Mouse (Mus musculus): Measurements from ENCODE around the gene Ttll4. TPM values are rescaled to one million over a fixed set of nuclear protein-coding genes. Genes with fewer than 3 reads are reported as not detected.

Gene Ttll4
- polyA plus RNA-seq (2014; fragmentation: Nextera tagmentation; extraction: Ambion mirVana), result 54.8 and 68.5 TPM in 2 replicates

DNA sequence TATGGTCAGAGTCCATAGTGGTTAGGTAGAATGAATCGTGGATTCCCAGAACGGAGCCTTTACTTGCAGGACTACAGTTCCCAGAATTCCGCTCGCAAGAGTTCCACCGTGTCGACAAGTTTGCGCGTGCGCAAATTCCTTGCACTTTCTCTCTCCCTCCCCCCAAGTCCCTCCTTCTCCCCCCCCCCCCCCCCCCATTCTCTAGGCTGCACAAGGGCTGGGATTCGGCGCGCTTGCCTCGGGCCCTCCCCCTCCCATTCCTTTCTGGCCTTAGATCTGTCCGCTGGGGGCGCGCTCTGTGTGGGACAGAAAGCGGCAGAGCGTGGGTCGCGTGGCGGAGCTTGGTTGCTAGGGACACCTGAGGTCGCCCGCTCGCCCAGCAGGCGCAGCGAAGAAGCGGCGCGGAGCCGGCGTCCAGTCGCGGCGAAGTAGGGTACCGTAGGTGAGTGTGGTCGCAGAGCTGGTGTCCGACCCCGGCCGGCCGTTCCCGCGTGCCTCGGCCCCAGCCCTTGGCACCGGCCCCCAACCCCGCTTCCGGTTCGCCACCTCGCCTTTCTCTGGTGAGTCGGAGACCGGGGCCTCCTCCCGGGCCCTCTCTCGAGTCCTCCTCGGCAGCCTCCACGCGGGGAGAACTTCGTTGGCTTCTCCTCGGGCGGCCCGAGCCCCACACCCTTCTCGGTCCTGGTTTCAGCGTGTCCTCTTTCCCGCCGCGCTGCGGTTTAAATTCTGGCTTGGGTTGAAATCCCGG, at the start of gene Ttll4:
Gene Ttll4, plus strand, starts transcription at position 298 of the 748 bp plus-strand sequence.
- Histone ChIP-seq H3K9me3 (ENCODE audit: control insufficient read depth, low read length) (no peaks in the 10 kb centered on the region), H3K36me3 (ENCODE audit: control insufficient read depth, insufficient read depth, low read length) (no peaks in the 10 kb centered on the region), H3K4me2 (ENCODE audit: low read depth, low read length, severe bottlenecking) (peak within 1 kb of the TSS; percentile 67), H3K27ac (ENCODE audit: low read depth, low read length) (peak within 1 kb of the TSS; percentile 43), H3K4me3 (ENCODE audit: low read depth, low read length) (peak within 1 kb of the TSS; percentile 59), H3K4me1 (replicated peaks; ENCODE audit: control insufficient read depth, insufficient read depth, low read length) (0 out of 2 replicates have a peak, but pooled peaks cover 1% of the 10 kb centered on the region), H3K9ac (ENCODE audit: low read length) (peak within 1 kb of the TSS; percentile 77), H3K27me3 (ENCODE audit: control insufficient read depth, insufficient read depth, low read length) (no peaks in the 10 kb centered on the region)
- ATAC-seq (replicated peaks; ENCODE audit: low FRiP score) (peak; percentile 98), DNase-seq (ENCODE audit: low spot score) (peak; percentile 98)
- WGBS, result 1% methylated on average over 66 of the region's 66 CpGs

DNA sequence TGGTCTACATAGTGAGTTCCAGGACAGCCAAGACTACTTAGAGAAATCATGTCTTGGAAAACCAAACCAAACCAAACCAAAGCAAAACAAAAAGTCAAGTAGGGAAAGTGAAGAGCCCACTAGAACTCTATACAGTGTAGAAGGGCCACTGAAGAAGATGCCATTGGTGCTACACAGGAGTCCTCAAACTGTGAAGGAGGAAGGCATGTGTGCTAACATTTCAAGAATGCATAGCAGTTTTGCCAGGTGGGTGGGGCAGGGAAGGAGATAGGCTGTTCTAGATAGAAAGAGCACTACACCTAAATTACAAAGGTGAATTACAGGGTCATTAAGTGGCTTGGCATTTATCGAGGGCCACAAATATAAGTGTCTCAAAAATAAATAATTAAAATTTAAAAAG, 37.4 kb upstream of the Ttll4 start:
- Histone ChIP-seq H3K4me1 (replicated peaks; ENCODE audit: control insufficient read depth, insufficient read depth, low read length) (no peaks in the 10 kb centered on the region), H3K9ac (ENCODE audit: low read length) (no peak overlapping the region), H3K27me3 (ENCODE audit: control insufficient read depth, insufficient read depth, low read length) (no peaks in the 10 kb centered on the region), H3K36me3 (ENCODE audit: control insufficient read depth, insufficient read depth, low read length) (no peaks in the 10 kb centered on the region), H3K4me2 (ENCODE audit: low read depth, low read length, severe bottlenecking) (no peak overlapping the region), H3K9me3 (ENCODE audit: control insufficient read depth, low read length) (no peaks in the 10 kb centered on the region), H3K4me3 (ENCODE audit: low read depth, low read length) (no peak overlapping the region), H3K27ac (ENCODE audit: low read depth, low read length) (no peak overlapping the region)
- WGBS, result 97% methylated on average over 1 of the region's 1 CpGs
- DNase-seq (ENCODE audit: low spot score) (no peak), ATAC-seq (replicated peaks; ENCODE audit: low FRiP score) (no peak)

DNA sequence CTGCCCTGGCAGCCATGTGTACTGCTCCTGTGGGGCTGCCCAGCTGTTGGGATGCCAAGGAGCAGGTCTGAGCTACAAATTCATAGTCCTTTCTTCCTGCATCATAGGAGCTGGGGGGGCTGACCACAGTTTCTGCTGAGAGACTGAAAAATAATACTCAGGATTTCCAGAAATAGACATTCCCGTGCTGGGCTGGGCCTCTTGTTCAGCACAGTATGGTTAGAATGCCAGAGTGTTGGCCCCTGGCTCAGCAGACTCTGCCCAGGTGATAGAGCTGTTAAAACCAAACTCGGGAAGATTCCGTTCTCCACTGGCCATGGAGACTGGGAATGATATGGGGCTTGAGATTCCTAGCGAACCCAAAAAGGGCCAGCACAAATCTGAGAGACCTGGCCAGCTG, 35.5 kb upstream of the Ttll4 start:
- H3K9ac ChIP-seq (ENCODE audit: low read length), result no peak overlapping the region
- no peaks in the 10 kb centered on the region for H3K27me3 ChIP-seq (ENCODE audit: control insufficient read depth, insufficient read depth, low read length)
- H3K27ac ChIP-seq (ENCODE audit: low read depth, low read length), result no peak overlapping the region
- no peaks in the 10 kb centered on the region for H3K9me3 ChIP-seq (ENCODE audit: control insufficient read depth, low read length)
- DNase-seq (ENCODE audit: low spot score), result no peak
- 89% methylated on average over 4 of the region's 4 CpGs for WGBS
- no peak overlapping the region for H3K4me2 ChIP-seq (ENCODE audit: low read depth, low read length, severe bottlenecking)
- no peaks in the 10 kb centered on the region for H3K36me3 ChIP-seq (ENCODE audit: control insufficient read depth, insufficient read depth, low read length)
- H3K4me1 ChIP-seq (replicated peaks; ENCODE audit: control insufficient read depth, insufficient read depth, low read length), result no peaks in the 10 kb centered on the region
- no peak overlapping the region for H3K4me3 ChIP-seq (ENCODE audit: low read depth, low read length)
- no peak for ATAC-seq (replicated peaks; ENCODE audit: low FRiP score)

DNA sequence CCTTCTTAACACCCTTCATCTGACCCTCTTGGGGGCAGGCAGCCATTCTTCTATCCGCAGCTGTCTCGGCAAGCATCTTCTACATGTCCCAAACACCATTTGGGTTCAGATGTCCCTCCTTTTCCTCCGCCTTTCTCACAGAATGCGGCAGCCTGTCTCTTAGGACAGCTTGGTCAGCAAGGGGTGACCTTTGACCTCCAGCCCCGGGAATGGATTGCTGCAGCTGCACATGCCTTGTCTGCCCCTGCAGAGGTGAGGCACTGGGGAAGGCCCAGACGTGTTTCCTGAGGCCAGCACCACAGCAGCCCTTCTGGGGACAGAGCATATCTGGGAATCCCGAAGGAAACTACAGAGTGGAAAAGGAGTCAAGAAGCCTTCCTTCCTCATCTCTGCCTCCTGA, 33.5 kb upstream of the Ttll4 start:
- Histone ChIP-seq H3K9ac (ENCODE audit: low read length) (no peak overlapping the region), H3K4me1 (replicated peaks; ENCODE audit: control insufficient read depth, insufficient read depth, low read length) (no peaks in the 10 kb centered on the region), H3K27ac (ENCODE audit: low read depth, low read length) (no peak overlapping the region), H3K27me3 (ENCODE audit: control insufficient read depth, insufficient read depth, low read length) (no peaks in the 10 kb centered on the region), H3K4me3 (ENCODE audit: low read depth, low read length) (no peak overlapping the region), H3K4me2 (ENCODE audit: low read depth, low read length, severe bottlenecking) (no peak overlapping the region), H3K36me3 (ENCODE audit: control insufficient read depth, insufficient read depth, low read length) (no peaks in the 10 kb centered on the region), H3K9me3 (ENCODE audit: control insufficient read depth, low read length) (no peaks in the 10 kb centered on the region)
- ATAC-seq (replicated peaks; ENCODE audit: low FRiP score), result no peak
- no peak for DNase-seq (ENCODE audit: low spot score)
- 47% methylated on average over 7 of the region's 7 CpGs for WGBS

DNA sequence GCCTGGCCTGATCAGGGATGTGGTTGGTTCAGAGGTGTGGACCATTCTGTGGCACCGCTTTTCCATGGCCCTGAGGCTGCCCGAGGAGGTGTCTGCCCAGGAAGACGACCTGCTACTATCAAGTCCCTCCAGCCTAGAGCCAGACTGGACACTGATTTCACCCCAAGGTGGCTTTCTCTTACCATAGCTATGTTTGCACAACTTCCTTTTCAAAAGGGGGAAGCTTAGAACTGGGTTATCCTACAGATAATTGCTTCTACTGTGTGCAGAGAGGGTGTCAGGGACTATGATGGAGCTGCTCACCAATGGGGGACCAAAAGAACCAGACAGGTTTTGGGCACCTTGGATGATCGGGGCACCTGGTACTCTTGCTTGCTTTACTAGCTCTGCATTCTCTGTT, 28.8 kb upstream of the Ttll4 start:
- 88% methylated on average over 4 of the region's 4 CpGs for WGBS
- ATAC-seq (replicated peaks; ENCODE audit: low FRiP score) (no peak), DNase-seq (ENCODE audit: low spot score) (no peak)
- H3K4me1 ChIP-seq (replicated peaks; ENCODE audit: control insufficient read depth, insufficient read depth, low read length), result no peaks in the 10 kb centered on the region
- H3K9ac ChIP-seq (ENCODE audit: low read length), result no peak overlapping the region
- no peak overlapping the region for H3K27ac ChIP-seq (ENCODE audit: low read depth, low read length)
- no peaks in the 10 kb centered on the region for H3K27me3 ChIP-seq (ENCODE audit: control insufficient read depth, insufficient read depth, low read length)
- no peak overlapping the region for H3K4me2 ChIP-seq (ENCODE audit: low read depth, low read length, severe bottlenecking)
- H3K9me3 ChIP-seq (ENCODE audit: control insufficient read depth, low read length), result no peaks in the 10 kb centered on the region
- H3K4me3 ChIP-seq (ENCODE audit: low read depth, low read length), result no peak overlapping the region
- no peaks in the 10 kb centered on the region for H3K36me3 ChIP-seq (ENCODE audit: control insufficient read depth, insufficient read depth, low read length)

DNA sequence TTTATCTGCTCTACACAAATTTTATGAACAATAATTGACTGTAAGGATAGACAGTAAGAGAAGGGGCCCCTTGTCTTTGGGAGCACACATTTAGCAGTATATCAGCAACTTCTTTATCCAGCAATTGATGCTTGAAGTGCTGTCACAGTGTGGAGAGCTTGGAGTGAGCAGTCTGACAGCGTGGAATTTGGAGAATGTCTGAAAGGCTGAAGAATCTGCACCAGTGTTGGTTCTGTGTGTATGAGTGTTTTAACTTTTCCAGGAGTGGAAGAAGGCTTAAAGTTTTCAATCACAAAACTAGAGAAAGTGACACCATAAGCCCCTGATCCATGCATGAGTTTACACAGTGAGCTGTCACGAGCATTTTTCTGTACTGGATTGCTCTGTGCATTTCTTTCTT, 18.0 kb upstream of the Ttll4 start:
- no peak overlapping the region for H3K27ac ChIP-seq (ENCODE audit: low read depth, low read length)
- no peaks in the 10 kb centered on the region for H3K9me3 ChIP-seq (ENCODE audit: control insufficient read depth, low read length)
- no peaks in the 10 kb centered on the region for H3K4me1 ChIP-seq (replicated peaks; ENCODE audit: control insufficient read depth, insufficient read depth, low read length)
- no peaks in the 10 kb centered on the region for H3K27me3 ChIP-seq (ENCODE audit: control insufficient read depth, insufficient read depth, low read length)
- no peak for ATAC-seq (replicated peaks; ENCODE audit: low FRiP score)
- no peak for DNase-seq (ENCODE audit: low spot score)
- 77% methylated on average over 2 of the region's 2 CpGs for WGBS
- no peak overlapping the region for H3K9ac ChIP-seq (ENCODE audit: low read length)
- H3K4me2 ChIP-seq (ENCODE audit: low read depth, low read length, severe bottlenecking), result no peak overlapping the region
- no peaks in the 10 kb centered on the region for H3K36me3 ChIP-seq (ENCODE audit: control insufficient read depth, insufficient read depth, low read length)
- H3K4me3 ChIP-seq (ENCODE audit: low read depth, low read length), result no peak overlapping the region

DNA sequence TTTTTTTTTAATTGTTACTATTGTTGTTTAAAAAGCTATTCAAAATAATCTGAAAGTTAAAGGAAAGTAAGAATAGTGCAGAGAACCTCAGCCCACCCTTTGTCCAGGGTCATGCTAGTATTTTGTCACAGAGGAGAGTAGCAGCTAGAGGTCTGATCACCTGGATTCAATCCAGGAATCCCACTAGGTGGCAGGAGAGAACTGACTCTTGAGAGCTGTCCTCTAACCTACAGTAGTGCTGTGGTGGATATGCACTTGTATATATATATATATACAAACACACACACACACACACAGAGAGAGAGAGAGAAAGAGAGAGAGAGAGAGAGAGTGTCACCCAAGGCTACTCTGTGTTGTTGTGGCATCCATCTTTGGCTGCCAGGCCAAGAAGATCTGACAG, 17.6 kb upstream of the Ttll4 start:
- DNase-seq (ENCODE audit: low spot score) (no peak), ATAC-seq (replicated peaks; ENCODE audit: low FRiP score) (no peak)
- Histone ChIP-seq H3K27ac (ENCODE audit: low read depth, low read length) (no peak overlapping the region), H3K27me3 (ENCODE audit: control insufficient read depth, insufficient read depth, low read length) (no peaks in the 10 kb centered on the region), H3K36me3 (ENCODE audit: control insufficient read depth, insufficient read depth, low read length) (no peaks in the 10 kb centered on the region), H3K4me2 (ENCODE audit: low read depth, low read length, severe bottlenecking) (no peak overlapping the region), H3K4me1 (replicated peaks; ENCODE audit: control insufficient read depth, insufficient read depth, low read length) (no peaks in the 10 kb centered on the region), H3K4me3 (ENCODE audit: low read depth, low read length) (no peak overlapping the region), H3K9me3 (ENCODE audit: control insufficient read depth, low read length) (no peaks in the 10 kb centered on the region), H3K9ac (ENCODE audit: low read length) (no peak overlapping the region)

DNA sequence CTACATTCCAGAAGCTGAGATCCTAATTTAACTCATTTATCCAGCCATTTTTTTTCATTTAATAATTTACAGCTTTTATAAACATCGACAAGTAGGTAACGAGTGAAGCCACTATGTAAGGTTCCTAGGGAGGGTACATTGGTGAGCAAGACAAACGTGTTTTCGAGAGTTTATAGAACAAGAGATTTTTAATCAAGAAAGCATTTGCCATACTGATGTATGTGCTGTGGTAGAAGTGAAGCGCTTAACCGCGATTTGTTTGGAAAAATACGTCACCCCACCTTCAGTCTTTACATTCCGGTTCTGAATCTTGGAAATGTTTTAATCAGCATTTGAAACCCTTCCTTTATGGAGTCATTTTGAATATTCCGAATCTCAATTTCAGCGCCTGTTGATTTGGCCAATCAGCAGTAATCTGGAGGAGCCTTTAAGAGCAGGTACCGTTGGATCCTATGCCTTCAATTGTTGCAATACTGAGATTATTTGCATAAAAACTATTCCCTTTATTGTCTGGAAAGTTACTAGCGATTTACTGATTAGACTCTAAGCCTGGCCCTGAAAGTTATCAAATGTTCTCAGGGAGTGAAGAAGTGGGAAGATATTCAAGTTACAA, 814 bp downstream of the Ttll4 start:
- Histone ChIP-seq H3K4me3 (ENCODE audit: low read depth, low read length) (peak overlapping the region; percentile 59), H3K9ac (ENCODE audit: low read length) (peak overlapping the region; percentile 77), H3K4me2 (ENCODE audit: low read depth, low read length, severe bottlenecking) (peak overlapping the region; percentile 67), H3K27me3 (ENCODE audit: control insufficient read depth, insufficient read depth, low read length) (no peaks in the 10 kb centered on the region), H3K9me3 (ENCODE audit: control insufficient read depth, low read length) (no peaks in the 10 kb centered on the region), H3K27ac (ENCODE audit: low read depth, low read length) (peak overlapping the region; percentile 43; the same call in 1 of the 2 replicates), H3K4me1 (replicated peaks; ENCODE audit: control insufficient read depth, insufficient read depth, low read length) (0 out of 2 replicates have a peak, but pooled peaks cover 1% of the 10 kb centered on the region), H3K36me3 (ENCODE audit: control insufficient read depth, insufficient read depth, low read length) (no peaks in the 10 kb centered on the region)
- DNase-seq (ENCODE audit: low spot score), result no peak
- ATAC-seq (replicated peaks; ENCODE audit: low FRiP score), result no peak; the same call in 1 of the 2 replicates
- 4% methylated on average over 13 of the region's 13 CpGs for WGBS

DNA sequence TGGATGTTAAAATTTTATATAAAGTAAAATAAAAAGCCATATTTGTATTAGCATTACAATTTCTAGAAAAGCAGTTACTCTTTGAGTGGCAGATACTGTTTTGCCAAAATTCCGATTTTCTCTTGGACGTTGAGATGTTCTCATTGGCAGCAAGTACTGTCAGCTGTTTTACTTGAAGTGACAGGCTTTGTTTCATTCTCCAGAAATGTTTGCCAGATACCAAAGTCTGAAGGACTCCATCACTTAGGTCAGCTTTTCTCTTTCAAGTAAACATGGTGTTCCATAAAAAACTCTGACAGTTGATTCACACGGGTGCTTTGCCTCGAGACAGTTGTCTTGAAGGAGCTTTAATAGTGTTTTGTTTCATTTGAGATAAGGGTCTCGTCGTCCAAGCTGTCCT, 3.6 kb downstream of the Ttll4 start:
- Histone ChIP-seq H3K9me3 (ENCODE audit: control insufficient read depth, low read length) (no peaks in the 10 kb centered on the region), H3K9ac (ENCODE audit: low read length) (no peak overlapping the region), H3K27ac (ENCODE audit: low read depth, low read length) (no peak overlapping the region), H3K4me2 (ENCODE audit: low read depth, low read length, severe bottlenecking) (no peak overlapping the region), H3K4me1 (replicated peaks; ENCODE audit: control insufficient read depth, insufficient read depth, low read length) (0 out of 2 replicates have a peak, but pooled peaks cover 1% of the 10 kb centered on the region), H3K27me3 (ENCODE audit: control insufficient read depth, insufficient read depth, low read length) (no peaks in the 10 kb centered on the region), H3K4me3 (ENCODE audit: low read depth, low read length) (no peak overlapping the region), H3K36me3 (ENCODE audit: control insufficient read depth, insufficient read depth, low read length) (no peaks in the 10 kb centered on the region)
- ATAC-seq (replicated peaks; ENCODE audit: low FRiP score), result no peak
- WGBS, result 85% methylated on average over 6 of the region's 6 CpGs
- no peak for DNase-seq (ENCODE audit: low spot score)
